Mouse (Mus musculus): ENCODE results near the gene Hemgn.

Gene Hemgn

GRCm38 (mm10) chr4:46417491-46417890 is 4.2 kb upstream of the Hemgn start:
- DNase-seq (ENCODE audit: inconsistent ontology term), result no peak

GRCm38 (mm10) chr4:46412113-46412512 is 1.2 kb downstream of the Hemgn start:
- no peak for DNase-seq (ENCODE audit: inconsistent ontology term)

- DNase-seq (ENCODE audit: inconsistent ontology term), result no peak
These were observed 1.8 kb downstream of the Hemgn start for GRCm38 (mm10) chr4:46411489-46411888.

- no peak for DNase-seq (ENCODE audit: inconsistent ontology term)
These were observed 2.6 kb downstream of the Hemgn start for GRCm38 (mm10) chr4:46410677-46411076.

- no peak for DNase-seq (ENCODE audit: inconsistent ontology term)
These were observed 6.2 kb downstream of the Hemgn start for GRCm38 (mm10) chr4:46406966-46407703.

GRCm38 (mm10) chr4:46404042-46404795 is 9.1 kb downstream of the Hemgn start:
- DNase-seq (ENCODE audit: inconsistent ontology term), result no peak

GRCm38 (mm10) chr4:46398839-46399238 is 14.5 kb downstream of the Hemgn start:
- DNase-seq (ENCODE audit: inconsistent ontology term), result no peak

DNA sequence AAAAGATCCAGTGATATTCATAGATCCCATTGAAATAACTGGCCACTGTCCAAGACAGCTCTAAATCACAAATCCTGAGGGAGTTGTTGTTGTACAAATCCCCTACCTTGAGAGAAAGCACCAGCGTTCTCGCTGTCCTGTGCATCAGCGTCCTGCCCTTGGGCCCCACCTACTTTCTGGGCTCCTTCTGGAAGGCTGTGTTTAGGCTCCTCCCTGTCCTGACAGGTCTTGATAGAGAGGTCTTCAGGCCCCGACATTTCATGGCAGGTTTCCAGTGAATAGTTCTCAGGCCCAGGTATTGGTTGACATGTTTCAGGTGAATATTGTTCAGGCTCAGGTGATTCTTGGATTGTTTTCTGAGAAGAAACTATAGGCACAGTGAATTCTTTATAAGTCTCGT is 17.6 kb downstream of the Hemgn start:
- no peak for DNase-seq (ENCODE audit: inconsistent ontology term)

- DNase-seq (ENCODE audit: inconsistent ontology term), result no peak
These were observed 18.9 kb downstream of the Hemgn start for GRCm38 (mm10) chr4:46394388-46394787.

GRCm38 (mm10) chr4:46390390-46390970 is 22.8 kb downstream of the Hemgn start:
- DNase-seq (ENCODE audit: inconsistent ontology term), result peak; percentile 61

DNA sequence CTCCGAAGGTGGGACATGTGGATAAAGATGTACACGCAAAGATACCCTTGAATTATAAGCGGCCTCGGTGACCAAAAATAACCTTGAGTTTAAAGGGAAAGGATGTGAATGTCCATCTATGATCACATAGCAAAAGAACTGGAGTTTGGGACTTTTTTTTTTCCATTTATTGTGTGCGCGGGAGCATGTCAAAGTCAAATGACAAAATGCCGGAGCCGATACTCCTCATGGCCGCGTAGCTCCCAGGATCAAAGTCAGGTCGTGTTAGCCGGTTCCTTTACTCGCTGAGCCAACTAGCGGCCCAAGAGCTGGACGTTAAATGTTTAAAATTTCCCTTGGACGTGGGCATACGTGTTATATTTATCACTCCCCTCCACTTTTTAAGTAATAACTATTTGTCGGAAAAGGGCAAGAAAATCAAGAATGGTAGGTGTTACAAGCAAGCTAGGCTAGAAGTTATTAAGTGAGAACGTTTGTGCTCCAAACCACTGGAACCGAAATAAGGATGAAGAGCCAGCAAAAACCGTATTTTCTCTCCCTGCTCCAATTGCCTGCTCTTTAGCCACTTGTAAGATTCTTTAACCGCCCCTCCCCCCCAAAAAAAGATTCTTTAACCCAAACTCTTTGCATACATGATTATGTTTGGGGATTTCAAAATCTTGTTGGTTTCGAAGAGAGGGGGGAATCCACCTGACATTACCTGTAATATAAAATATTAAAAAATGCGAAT is 23.5 kb downstream of the Hemgn start:
- DNase-seq (ENCODE audit: inconsistent ontology term), result peak; percentile 70

- DNase-seq (ENCODE audit: inconsistent ontology term), result peak; percentile 93
These were observed 24.2 kb downstream of the Hemgn start, which contains the start of gene Trmo for GRCm38 (mm10) chr4:46389013-46389611. Trmo (minus strand) TSS chr4:46389437.

DNA sequence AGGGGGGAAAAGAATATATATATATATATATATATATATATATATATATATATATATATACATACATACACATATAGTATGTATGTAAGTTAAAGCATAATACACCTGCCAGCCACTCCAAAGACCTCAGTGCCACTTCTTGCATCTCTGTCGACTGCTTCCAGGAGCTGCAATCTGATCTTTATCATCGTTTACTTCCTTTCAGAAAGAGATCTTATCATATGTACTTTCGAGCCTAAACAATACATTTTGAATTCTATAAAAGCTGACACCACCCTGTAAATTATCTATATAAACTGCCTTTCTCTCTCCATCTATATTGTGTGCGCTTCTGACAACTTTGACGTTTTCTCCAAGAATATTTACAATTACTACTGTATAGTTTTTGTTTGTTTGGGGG is 24.8 kb downstream of the Hemgn start:
- DNase-seq (ENCODE audit: inconsistent ontology term), result no peak

DNA sequence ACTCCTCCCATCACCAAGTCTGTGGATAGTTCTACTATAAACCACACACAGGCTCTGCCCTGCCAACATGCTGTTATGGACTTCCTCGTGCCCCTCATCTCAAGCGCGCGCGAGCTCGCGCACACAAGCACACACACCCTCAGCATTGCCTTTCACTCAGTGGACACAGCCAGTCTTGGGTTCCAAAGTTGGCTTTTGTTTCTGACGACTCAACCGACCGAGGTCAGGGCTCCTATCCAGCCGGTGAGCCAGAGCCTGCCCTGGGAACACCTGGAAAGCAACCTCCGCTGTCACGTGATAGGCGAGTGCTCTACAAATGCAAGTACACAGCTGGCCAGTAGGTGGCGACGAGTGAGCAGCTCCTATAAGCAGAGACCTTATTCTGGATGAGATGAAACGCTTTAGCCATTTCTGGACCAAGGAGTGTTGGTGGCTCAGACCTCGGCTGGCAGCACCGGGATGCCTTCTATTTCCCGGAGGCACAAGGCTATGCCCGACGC is 38.4 kb downstream of the Hemgn start:
- peak; percentile 56 for DNase-seq (ENCODE audit: inconsistent ontology term)

- DNase-seq (ENCODE audit: inconsistent ontology term), result no peak
These were observed 38.9 kb downstream of the Hemgn start for GRCm38 (mm10) chr4:46374455-46374854.

DNA sequence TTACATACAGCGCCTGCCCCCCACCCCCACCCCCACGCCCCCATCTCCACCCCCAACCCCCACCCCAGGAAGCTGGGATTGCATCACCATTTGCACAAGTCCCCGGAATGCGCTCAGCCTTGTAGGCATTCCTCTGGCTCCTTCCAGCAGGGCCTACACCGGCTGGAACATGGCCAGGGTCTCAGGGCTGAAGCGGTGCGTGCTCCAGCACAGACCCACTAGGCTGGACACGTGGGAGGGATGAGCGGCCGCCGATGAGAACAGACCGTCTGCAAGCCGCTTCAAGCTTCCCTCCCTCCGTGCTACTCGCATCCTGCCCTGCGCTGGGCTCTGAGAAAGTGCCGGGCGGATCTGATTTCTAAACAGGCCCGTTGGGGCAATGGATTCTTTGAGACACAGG is 42.3 kb downstream of the Hemgn start:
- DNase-seq (ENCODE audit: inconsistent ontology term), result peak; percentile 89

GRCm38 (mm10) chr4:46370406-46370805 is 42.9 kb downstream of the Hemgn start:
- DNase-seq (ENCODE audit: inconsistent ontology term), result peak; percentile 51

- no peak for DNase-seq (ENCODE audit: inconsistent ontology term)
These were observed 44.2 kb downstream of the Hemgn start for GRCm38 (mm10) chr4:46369070-46369469.

GRCm38 (mm10) chr4:46367487-46367959 is 45.8 kb downstream of the Hemgn start:
- DNase-seq (ENCODE audit: inconsistent ontology term), result peak; percentile 49

DNA sequence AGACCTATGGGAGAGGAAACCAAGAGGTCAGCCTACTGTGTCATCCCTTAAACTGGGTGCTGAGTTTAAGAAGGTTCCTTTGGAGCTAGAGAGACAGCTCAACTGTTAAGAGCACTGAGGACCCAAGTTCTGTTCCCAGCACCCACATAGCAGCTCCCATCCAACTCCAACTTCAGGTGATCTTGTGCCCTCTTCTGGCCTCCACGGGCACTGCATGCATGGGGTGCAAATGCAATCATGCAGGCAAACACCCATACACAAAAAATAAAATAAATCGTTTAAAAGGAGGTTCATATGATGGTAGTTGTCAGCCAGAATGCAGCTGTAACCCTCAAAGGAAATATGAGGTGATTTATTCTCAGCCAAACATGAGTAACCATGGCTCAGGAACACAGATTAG is 48.9 kb downstream of the Hemgn start:
- no peak for DNase-seq (ENCODE audit: inconsistent ontology term)

DNA sequence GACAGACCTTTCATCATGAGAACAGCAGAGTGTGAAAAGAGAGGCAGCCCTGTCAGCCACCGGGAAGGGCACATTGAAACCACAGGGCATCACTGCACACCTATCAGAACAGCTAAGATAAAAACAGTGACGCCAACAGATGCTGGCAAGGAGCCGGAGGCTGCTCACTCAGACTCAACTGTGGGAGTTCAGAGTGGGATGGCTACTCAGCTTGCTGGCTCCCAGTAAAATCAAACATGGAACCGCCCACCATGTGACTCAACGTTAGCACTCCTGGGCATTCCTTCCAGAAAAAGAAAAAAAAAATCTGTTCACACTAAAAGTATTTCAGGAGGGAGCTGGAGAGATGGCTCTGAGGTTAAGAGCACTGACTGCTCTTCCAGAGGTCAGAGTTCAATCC is 52.0 kb downstream of the Hemgn start:
- no peak for DNase-seq (ENCODE audit: inconsistent ontology term)
